Mouse (Mus musculus) E14TG2a.4 (cell line): ENCODE data around the gene Mettl24.

Source experiments
- H3K27me3 ChIP-seq: 2 replicates; pipeline ENCODE4 v1.6.1; 2014; ENCODE audit warnings: low read length, control low read depth; ENCODE audit not compliant: insufficient read depth
- H3K36me3 ChIP-seq: 2 replicates; pipeline ENCODE4 v1.6.1; 2014; ENCODE audit warnings: low read length, control low read depth; ENCODE audit not compliant: insufficient read depth
- H3K4me1 ChIP-seq: replicated peaks from 2 replicates; pipeline ENCODE4 v1.6.1; 2014; ENCODE audit warnings: low read depth, low read length, control low read depth
- H3K4me3 ChIP-seq: replicated peaks from 2 replicates; pipeline ENCODE4 v1.5.1; 2014; ENCODE audit warnings: mild to moderate bottlenecking, low read length
- H3K9me3 ChIP-seq: 2 replicates; pipeline ENCODE4 v1.6.1; 2014; ENCODE audit warnings: low read length, control low read depth
- CTCF ChIP-seq: conservative IDR thresholded peaks from 2 replicates; pipeline ENCODE4 v1.5.1; 2014; ENCODE audit warnings: low read length
- NANOG ChIP-seq: IDR thresholded peaks from 2 replicates; pipeline ENCODE4 v1.6.1; 2014; ENCODE audit warnings: borderline replicate concordance, low read length, mixed read lengths
- POU5F1 ChIP-seq: IDR thresholded peaks from 2 replicates; pipeline ENCODE4 v1.6.1; 2014; ENCODE audit warnings: low read length, borderline replicate concordance

Mettl24 gene

GRCm38 (mm10) chr10:40683092-40683867, at the start of gene Mettl24:
Mettl24 (plus strand) TSS chr10:40683282.
- peaks cover 45% of the 10 kb centered on the region for H3K27me3 ChIP-seq
- H3K4me1 ChIP-seq: peaks cover 12% of the 10 kb centered on the region
- H3K9me3 ChIP-seq: no peaks in the 10 kb centered on the region
- H3K4me3 ChIP-seq: peak within 1 kb of the TSS; percentile 82
- no peaks in the 10 kb centered on the region for H3K36me3 ChIP-seq
- TF ChIP-seq POU5F1 (no peak), CTCF (0 out of 2 replicates have a peak, but pooled peaks have one; percentile 11)

GRCm38 (mm10) chr10:40637331-40637730, 45.8 kb upstream of the Mettl24 start:
- Histone ChIP-seq H3K27me3 (peaks cover 8% of the 10 kb centered on the region), H3K36me3 (no peaks in the 10 kb centered on the region), H3K4me1 (peaks cover 36% of the 10 kb centered on the region), H3K4me3 (no peak overlapping the region), H3K9me3 (no peaks in the 10 kb centered on the region)
- TF ChIP-seq POU5F1 (no peak), NANOG (no peak), CTCF (no peak)

- H3K36me3 ChIP-seq: no peaks in the 10 kb centered on the region
- TF ChIP-seq NANOG: no peak
- TF ChIP-seq CTCF: no peak
- TF ChIP-seq POU5F1: no peak
- peaks cover 10% of the 10 kb centered on the region for H3K27me3 ChIP-seq
- peaks cover 36% of the 10 kb centered on the region for H3K4me1 ChIP-seq
- H3K9me3 ChIP-seq: peaks cover 3% of the 10 kb centered on the region; the same call in 1 of the 2 replicates
- no peak overlapping the region for H3K4me3 ChIP-seq
These were observed 44.8 kb upstream of the Mettl24 start for GRCm38 (mm10) chr10:40638276-40638675.

- no peaks in the 10 kb centered on the region for H3K36me3 ChIP-seq
- H3K4me1 ChIP-seq: peaks cover 36% of the 10 kb centered on the region
- H3K9me3 ChIP-seq: peaks cover 3% of the 10 kb centered on the region; the same call in 1 of the 2 replicates
- peaks cover 10% of the 10 kb centered on the region for H3K27me3 ChIP-seq
- peak overlapping the region; percentile 57 for H3K4me3 ChIP-seq
- no peak for TF ChIP-seq CTCF
- no peak for TF ChIP-seq NANOG
- no peak for TF ChIP-seq POU5F1
These were observed 44.0 kb upstream of the Mettl24 start for GRCm38 (mm10) chr10:40638823-40639819.

GRCm38 (mm10) chr10:40640406-40640805, 42.7 kb upstream of the Mettl24 start:
- Histone ChIP-seq H3K9me3 (peaks cover 6% of the 10 kb centered on the region), H3K27me3 (peaks cover 10% of the 10 kb centered on the region), H3K4me1 (peaks cover 36% of the 10 kb centered on the region), H3K4me3 (0 out of 2 replicates have a peak overlapping the region, but pooled peaks have one; percentile 10), H3K36me3 (no peaks in the 10 kb centered on the region)
- no peak for TF ChIP-seq CTCF
- TF ChIP-seq POU5F1: no peak
- no peak for TF ChIP-seq NANOG

GRCm38 (mm10) chr10:40641901-40642300, 41.2 kb upstream of the Mettl24 start:
- Histone ChIP-seq H3K4me1 (peaks cover 36% of the 10 kb centered on the region), H3K36me3 (no peaks in the 10 kb centered on the region), H3K27me3 (peaks cover 15% of the 10 kb centered on the region)

GRCm38 (mm10) chr10:40643126-40643525, 40.0 kb upstream of the Mettl24 start:
- peaks cover 36% of the 10 kb centered on the region for H3K4me1 ChIP-seq
- H3K4me3 ChIP-seq: no peak overlapping the region
- peaks cover 19% of the 10 kb centered on the region for H3K9me3 ChIP-seq
- peaks cover 24% of the 10 kb centered on the region for H3K27me3 ChIP-seq
- H3K36me3 ChIP-seq: no peaks in the 10 kb centered on the region
- TF ChIP-seq POU5F1: no peak
- TF ChIP-seq CTCF: no peak
- no peak for TF ChIP-seq NANOG

More at GRCm38 (mm10) chr10:40641901-40642300, 41.2 kb upstream of the Mettl24 start:
- Histone ChIP-seq H3K4me3 (no peak overlapping the region), H3K9me3 (peaks cover 15% of the 10 kb centered on the region)
- TF ChIP-seq POU5F1: no peak
- no peak for TF ChIP-seq CTCF
- no peak for TF ChIP-seq NANOG

GRCm38 (mm10) chr10:40644456-40644855, 38.6 kb upstream of the Mettl24 start:
- TF ChIP-seq POU5F1 (no peak), CTCF (no peak), NANOG (no peak)
- H3K27me3 ChIP-seq: peaks cover 24% of the 10 kb centered on the region
- H3K9me3 ChIP-seq: peaks cover 19% of the 10 kb centered on the region
- H3K36me3 ChIP-seq: no peaks in the 10 kb centered on the region
- H3K4me1 ChIP-seq: peaks cover 22% of the 10 kb centered on the region
- H3K4me3 ChIP-seq: no peak overlapping the region

- H3K36me3 ChIP-seq: no peaks in the 10 kb centered on the region
- H3K4me3 ChIP-seq: no peak overlapping the region
- H3K4me1 ChIP-seq: peaks cover 13% of the 10 kb centered on the region
- peaks cover 19% of the 10 kb centered on the region for H3K9me3 ChIP-seq
- H3K27me3 ChIP-seq: peaks cover 24% of the 10 kb centered on the region
- no peak for TF ChIP-seq POU5F1
- TF ChIP-seq NANOG: no peak
- no peak for TF ChIP-seq CTCF
These were observed 37.7 kb upstream of the Mettl24 start for GRCm38 (mm10) chr10:40645346-40645745.
